In the genomic region with DNA sequence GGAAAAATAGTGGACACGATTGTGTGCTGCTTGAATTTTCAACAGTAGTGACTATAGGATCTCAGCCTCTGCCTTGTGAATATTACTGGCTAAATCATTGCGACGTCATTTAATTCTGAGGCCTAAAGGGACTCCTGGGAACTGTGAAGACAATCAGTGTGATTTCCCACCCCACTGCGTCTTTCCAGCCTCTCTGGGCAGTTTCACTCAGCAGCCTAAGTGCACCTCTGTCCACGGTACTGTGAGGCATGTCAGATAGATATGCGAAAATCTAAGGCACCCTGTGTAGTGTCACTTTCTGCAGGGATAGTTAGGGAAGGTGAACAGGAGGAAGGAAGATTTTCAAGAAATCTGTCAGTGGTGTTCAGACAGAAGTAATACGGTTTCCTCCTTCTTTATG, we compare ENCODE assay signal across 8 mouse cellular contexts. TPM values are rescaled to one million over a fixed set of nuclear protein-coding genes. Genes with fewer than 3 reads are reported as not detected.
DNase-seq lines count a peak whose midpoint lies in the region; ATAC-seq lines count a peak whose summit lies in the region.

No protein-coding gene starts in this region.

- H3K27me3 ChIP-seq in heart, embryonic 11.5 days (ENCODE audit: control insufficient read depth, insufficient read depth, low read length), result peaks cover 47% of the 10 kb centered on the region
- peaks cover 50% of the 10 kb centered on the region for H3K27me3 ChIP-seq in heart, embryonic 12.5 days (replicated peaks)
- peaks cover 46% of the 10 kb centered on the region for H3K27me3 ChIP-seq in limb, embryonic 15.5 days

- intact Hi-C loops in left cerebral cortex, postnatal 10 days (cut with DNase I), result no loop called here

- no peaks in the 10 kb centered on the region for H3K9me3 ChIP-seq in heart, embryonic 11.5 days (replicated peaks; ENCODE audit: control insufficient read depth, low read length)
- no peaks in the 10 kb centered on the region for H3K9me3 ChIP-seq in heart, embryonic 12.5 days (replicated peaks)
- no peaks in the 10 kb centered on the region for H3K9me3 ChIP-seq in limb, embryonic 15.5 days

- peak; percentile 29 for DNase-seq in testis, postnatal 10 days (ENCODE audit: low spot score)
- DNase-seq in testis, postnatal 14 days (ENCODE audit: low spot score), result no peak
- DNase-seq in left cerebral cortex, postnatal 10 days (ENCODE audit: extremely low spot score in 1 of 2, low spot score in 2 of 2), result no peak
- DNase-seq in layer of hippocampus, adult 9-11 months, result no peak
- no peak for DNase-seq in layer of hippocampus, postnatal 36 days

- WGBS in heart, embryonic 11.5 days (ENCODE audit: insufficient replicate concordance), result 27% methylated on average over 7 of the region's 7 CpGs
- WGBS in heart, embryonic 12.5 days, result 29% methylated on average over 7 of the region's 7 CpGs
- WGBS in limb, embryonic 15.5 days, result 29% methylated on average over 7 of the region's 7 CpGs

- peaks cover 21% of the 10 kb centered on the region for H3K4me1 ChIP-seq in heart, embryonic 11.5 days (ENCODE audit: control insufficient read depth, insufficient read depth, low read length)
- peaks cover 26% of the 10 kb centered on the region for H3K4me1 ChIP-seq in heart, embryonic 12.5 days (replicated peaks)
- H3K4me1 ChIP-seq in limb, embryonic 15.5 days, result peaks cover 23% of the 10 kb centered on the region

- no peak for ATAC-seq in heart, embryonic 11.5 days (replicated peaks; ENCODE audit: insufficient number of reproducible peaks, low FRiP score, low TSS enrichment)
- ATAC-seq in heart, embryonic 12.5 days (ENCODE audit: insufficient number of reproducible peaks, low FRiP score), result no peak
- no peak for ATAC-seq in limb, embryonic 15.5 days (ENCODE audit: insufficient number of reproducible peaks, low FRiP score, low TSS enrichment, low read depth)

- peak overlapping the region; percentile 99; the same call in 1 of the 2 replicates for H3K4me2 ChIP-seq in heart, embryonic 11.5 days
- H3K4me2 ChIP-seq in heart, embryonic 12.5 days, result no peak overlapping the region
- H3K4me2 ChIP-seq in limb, embryonic 15.5 days, result peak overlapping the region; percentile 99

- no peaks in the 10 kb centered on the region for H3K36me3 ChIP-seq in heart, embryonic 11.5 days (ENCODE audit: control insufficient read depth, insufficient read depth, low read length)
- 0 out of 2 replicates have a peak, but pooled peaks cover 3% of the 10 kb centered on the region for H3K36me3 ChIP-seq in heart, embryonic 12.5 days
- no peaks in the 10 kb centered on the region for H3K36me3 ChIP-seq in limb, embryonic 15.5 days

- no peak overlapping the region for H3K9ac ChIP-seq in heart, embryonic 11.5 days (ENCODE audit: low read depth, low read length)
- no peak overlapping the region for H3K9ac ChIP-seq in heart, embryonic 12.5 days
- no peak overlapping the region for H3K9ac ChIP-seq in limb, embryonic 15.5 days

- H3K27ac ChIP-seq in heart, embryonic 11.5 days (ENCODE audit: low read depth, low read length), result no peak overlapping the region
- H3K27ac ChIP-seq in heart, embryonic 12.5 days (ENCODE audit: poor library complexity, severe bottlenecking), result no peak overlapping the region
- H3K27ac ChIP-seq in limb, embryonic 15.5 days, result no peak overlapping the region

- no peak overlapping the region for H3K4me3 ChIP-seq in heart, embryonic 11.5 days (ENCODE audit: low read depth, low read length)
- no peak overlapping the region for H3K4me3 ChIP-seq in heart, embryonic 12.5 days
- H3K4me3 ChIP-seq in limb, embryonic 15.5 days, result peak overlapping the region; percentile 60; the same call in 1 of the 2 replicates

RNA-seq across cellular contexts. Expression of gene Gng4, which starts 0.6 kb away (rescaled TPM):
- 0.26 TPM in 1 of 2 replicates, not detected in the other for polyA plus RNA-seq in heart, embryonic 11.5 days (2014; fragmentation: Nextera tagmentation; extraction: Ambion mirVana)
- 0.41 and 0.44 TPM in 2 replicates for polyA plus RNA-seq in heart, embryonic 12.5 days (2016; fragmentation: Nextera tagmentation; extraction: Ambion mirVana)
- polyA plus RNA-seq in limb, embryonic 15.5 days (2015; fragmentation: Nextera tagmentation; extraction: Ambion mirVana), result 27.6 and 32.6 TPM in 2 replicates
- total RNA-seq in left cerebral cortex, postnatal 10 days (2021), result 100 to 1,000 TPM; 143 to 150 TPM
- total RNA-seq in layer of hippocampus, postnatal 36 days (2021), result 10 to 100 TPM; 18.8 to 20.3 TPM

Comparison
In these comparisons a context has a peak if more than half of its experiments do, and no peak if none do; other contexts are left out.
1. RNA of gene Gng4, which starts 0.6 kb away (polyA plus RNA-seq): 27.6 to 32.6 TPM in limb, embryonic 15.5 days; 0.41 to 0.44 TPM in heart, embryonic 12.5 days and 0.26 TPM in heart, embryonic 11.5 days; every median in the first group is over 10 times any median in the second.